Mouse (Mus musculus) testis, postnatal 10 days (tissue): ENCODE measurements around the gene Rundc1.
A peak's percentile ranks its signal among the peaks of the same experiment; 100 is the strongest.
"Not testable (repeated sequence)": the region's sequence is repeated elsewhere in the genome, so short reads cannot be mapped to it uniquely, and the experiment has no call there.

ENCODE experiments used
- DNase-seq: peaks from one replicate; pipeline ENCODE4 v3.0.0; 2021; ENCODE audit warnings: low spot score

Rundc1 gene

DNA sequence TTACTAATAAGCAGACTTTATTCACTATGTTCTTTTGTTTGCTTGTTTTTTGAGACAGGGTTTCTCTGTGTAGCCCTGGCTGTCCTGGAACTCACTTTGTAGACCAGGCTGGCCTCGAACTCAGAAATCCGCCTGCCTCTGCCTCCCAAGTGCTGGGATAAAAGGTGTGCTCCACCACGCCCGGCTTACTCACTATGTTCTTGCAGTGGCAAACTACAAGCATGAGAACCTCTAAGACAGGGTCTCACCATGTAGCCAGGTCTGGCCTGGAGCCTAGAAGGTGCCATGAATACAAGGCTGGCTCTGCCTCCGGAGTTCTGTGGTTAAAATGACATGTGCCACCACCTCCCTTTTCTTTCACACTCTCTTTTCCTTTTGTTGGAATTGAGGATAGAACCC lies 41.7 kb downstream of the Rundc1 start:
- not testable (repeated sequence) for DNase-seq

DNA sequence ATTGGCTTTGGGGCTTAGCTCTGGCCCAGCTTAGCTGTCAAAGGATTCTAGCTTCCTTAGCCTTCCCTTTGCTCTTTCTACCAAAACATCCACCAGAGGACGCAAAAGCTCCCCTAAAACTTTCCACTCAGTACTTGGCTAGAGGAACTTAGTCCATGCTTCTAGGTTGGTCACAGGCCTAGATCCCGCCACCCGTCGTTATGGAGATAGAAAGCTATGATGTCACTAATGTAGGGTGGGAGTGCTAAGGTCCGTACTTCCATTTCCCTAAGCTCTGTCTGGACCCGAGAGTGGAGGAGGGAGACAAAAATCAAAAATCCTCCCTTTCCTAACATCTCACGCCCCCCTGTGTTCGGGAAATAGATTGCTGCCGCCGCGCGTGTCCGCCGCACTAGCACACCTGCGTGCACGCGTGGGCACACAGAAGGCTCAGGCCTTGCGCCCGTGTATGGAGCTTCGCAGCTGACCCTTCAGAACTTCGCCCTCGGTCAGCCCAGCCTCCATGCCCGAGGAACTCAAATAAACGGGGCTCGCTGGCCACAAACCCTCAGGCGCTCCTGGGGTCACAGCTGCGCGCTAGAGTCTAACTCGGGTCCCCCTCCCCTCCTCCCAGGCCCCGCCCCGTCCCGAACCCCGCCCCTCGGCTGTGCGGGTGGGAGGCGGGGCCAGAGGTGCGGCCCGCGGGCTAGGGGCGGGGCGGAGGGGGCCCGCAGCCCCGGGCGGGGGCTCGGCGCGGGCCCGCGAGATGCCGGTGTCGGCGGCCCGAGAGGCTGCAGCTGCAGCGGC lies 42.8 kb downstream of the Rundc1 start:
- DNase-seq, result peak; percentile 88

DNA sequence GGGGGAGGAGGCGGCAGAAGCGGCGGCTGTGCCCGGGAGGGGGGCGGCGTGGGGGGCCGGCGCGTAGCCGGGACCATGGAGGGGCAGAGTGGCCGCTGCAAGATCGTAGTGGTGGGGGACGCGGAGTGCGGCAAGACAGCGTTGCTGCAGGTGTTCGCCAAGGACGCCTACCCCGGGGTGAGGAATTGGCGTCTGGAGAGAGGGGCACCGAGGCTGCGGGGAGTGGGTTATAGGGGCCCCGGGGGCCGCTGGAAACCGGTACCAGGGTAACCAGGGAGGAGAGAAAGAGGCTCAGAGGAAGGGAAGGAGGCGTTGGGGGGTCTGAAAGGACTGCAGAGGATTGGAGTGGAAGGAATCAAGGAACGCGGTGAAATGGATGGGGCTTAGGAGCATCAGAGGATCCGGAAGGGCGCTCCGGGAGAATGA lies 43.4 kb downstream of the Rundc1 start:
- DNase-seq, result no peak

DNA sequence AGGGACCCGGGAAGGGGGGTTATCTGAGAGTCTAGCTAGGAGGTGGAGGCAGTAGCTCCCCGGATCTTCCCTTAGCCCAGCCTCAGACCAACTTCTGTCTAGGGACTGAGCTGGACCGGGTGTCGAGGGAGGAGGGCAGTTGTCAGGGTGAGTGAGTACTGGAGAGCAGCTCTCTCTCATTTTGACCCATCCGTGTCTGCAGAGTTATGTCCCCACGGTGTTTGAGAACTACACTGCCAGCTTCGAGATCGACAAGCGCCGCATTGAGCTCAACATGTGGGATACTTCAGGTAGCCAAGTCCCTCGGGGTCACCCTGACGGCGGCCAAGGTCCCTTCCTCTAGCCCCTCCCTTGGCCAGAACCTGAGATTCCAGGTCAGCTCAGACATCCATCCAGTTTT lies 43.8 kb downstream of the Rundc1 start:
- no peak for DNase-seq

DNA sequence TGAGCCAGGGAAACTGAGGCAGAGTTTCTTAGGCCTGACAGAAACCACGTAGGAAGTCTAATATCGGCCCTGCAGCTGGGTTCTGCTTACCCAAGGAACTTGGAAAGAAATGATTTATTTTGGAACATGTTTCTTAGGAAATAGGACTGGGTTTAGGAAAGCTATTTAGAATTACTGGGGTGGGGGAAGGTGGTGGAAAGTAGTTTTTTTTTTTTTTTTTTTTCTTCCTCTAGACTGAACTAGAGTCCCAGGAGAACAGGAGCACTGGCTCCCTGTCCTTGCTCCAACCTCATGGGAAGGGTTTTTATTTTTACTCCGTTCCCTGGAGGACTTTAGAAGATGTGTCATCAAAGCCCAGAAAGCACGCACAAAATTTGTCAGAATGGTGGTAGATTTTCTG lies 44.3 kb downstream of the Rundc1 start:
- DNase-seq, result no peak

DNA sequence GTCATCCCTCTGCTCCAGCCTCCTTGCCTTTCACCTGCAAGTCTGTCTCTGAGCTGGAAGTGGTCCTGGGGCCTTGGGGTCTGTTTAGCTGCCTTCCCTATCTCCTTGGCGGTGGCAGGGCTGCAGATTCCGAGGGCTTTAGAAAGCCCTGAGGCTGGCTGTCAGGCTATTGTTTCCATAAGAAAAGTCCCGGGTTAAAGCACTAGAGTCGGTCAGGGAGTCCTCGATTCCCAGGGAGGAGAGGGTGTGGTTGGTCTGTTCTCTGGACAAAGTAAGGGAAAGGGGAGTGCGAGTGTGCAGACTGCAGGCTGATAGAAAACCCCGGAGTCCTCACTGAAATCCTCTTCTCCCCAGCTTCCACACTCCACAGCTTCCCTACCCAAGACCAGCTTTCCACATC lies 45.3 kb downstream of the Rundc1 start:
- no peak for DNase-seq

DNA sequence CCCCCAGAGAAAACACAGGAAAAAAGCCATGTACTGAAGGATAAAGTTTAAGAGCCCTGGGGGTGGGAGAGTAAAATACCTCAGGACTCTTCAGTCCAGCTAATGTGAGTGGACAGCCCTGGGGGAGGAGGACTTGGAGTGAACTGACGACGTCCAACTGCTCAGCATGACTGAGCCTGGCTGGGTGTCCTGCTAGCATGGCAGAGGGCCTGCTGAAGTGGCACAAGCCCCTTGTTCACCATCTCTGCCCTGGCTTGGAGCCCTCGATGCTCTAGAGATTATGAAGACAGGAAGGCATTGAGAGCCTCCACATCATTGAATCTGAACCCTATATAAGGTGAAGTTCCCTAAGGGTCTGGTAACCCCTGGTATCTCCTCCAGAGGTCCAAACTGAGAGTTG lies 47.0 kb downstream of the Rundc1 start:
- DNase-seq, result no peak

DNA sequence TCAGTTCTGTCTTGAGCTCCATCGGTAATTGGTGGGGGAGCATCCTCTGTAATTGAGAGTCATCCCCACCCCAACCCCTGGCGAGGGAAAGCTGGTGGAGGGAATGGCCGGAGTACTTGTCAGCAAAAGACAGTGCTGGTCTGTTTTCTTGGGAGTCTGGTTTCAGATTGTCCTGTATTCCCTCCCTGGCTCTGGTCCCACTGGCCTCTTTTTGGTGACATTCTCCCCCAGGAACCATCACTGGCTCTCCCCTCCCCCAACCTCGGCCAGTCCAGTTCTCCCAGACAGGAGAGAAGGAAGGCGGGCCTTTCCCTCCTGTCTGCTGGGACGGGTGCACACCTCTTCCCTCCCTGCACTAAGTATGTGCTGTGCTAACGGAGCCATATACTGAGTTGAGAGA lies 47.5 kb downstream of the Rundc1 start:
- DNase-seq, result peak; percentile 69

DNA sequence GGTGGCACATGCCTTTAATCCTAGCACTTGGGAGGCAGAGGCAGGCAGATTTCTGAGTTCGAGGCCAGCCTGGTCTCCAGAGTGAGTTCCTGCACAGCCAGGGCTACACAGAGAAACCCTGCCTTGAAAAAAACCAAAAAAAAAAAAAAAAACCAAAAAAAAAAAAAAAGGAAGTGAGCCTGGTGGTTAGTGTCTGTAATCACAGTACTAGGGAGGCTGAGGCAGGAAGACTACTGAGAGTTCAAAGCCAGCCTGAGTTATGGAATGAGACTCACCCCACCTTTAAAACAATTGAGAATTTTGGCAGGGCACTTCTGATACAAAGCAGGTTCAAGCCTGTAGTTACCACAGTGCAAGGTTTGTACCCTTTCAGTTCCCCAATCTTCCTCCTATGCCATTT lies 48.8 kb downstream of the Rundc1 start:
- DNase-seq, result not testable (repeated sequence)

DNA sequence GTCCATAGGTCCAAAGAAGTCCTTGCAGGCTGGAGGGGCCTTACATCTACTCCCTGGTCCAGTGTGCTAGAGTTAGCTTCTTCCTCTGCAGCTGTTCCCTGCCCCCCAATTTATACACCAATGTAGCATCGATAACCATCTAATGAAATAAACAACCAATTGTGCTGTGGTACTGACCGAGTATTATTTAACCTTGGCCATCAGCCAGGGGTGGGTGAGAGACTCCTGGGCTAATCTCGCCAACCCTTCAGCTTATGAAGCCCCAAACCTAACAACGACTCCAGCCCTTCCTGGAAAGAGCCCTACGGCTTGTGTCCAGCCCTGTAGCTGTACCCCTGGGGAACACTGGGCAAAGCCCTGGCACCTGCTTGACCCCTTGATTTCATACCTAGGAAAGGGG lies 49.4 kb downstream of the Rundc1 start:
- no peak for DNase-seq

DNA sequence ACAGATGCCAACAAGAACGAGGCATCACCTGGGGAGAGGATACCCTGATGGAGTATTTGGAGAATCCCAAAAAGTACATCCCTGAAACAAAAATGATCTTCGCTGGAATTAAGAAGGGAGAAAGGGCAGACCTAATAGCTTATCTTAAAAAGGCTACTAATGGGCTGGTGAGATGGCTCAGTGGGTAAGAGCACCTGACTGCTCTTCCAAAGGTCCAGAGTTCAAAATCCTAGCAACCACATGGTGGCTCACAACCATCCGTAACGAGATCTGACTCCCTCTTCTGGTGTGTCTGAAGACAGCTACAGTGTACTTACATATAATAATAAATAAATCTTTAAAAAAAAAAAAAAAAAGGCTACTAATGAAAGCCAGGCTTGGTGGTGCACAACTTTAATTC lies 51.5 kb downstream of the Rundc1 start:
- DNase-seq, result not testable (repeated sequence)

DNA sequence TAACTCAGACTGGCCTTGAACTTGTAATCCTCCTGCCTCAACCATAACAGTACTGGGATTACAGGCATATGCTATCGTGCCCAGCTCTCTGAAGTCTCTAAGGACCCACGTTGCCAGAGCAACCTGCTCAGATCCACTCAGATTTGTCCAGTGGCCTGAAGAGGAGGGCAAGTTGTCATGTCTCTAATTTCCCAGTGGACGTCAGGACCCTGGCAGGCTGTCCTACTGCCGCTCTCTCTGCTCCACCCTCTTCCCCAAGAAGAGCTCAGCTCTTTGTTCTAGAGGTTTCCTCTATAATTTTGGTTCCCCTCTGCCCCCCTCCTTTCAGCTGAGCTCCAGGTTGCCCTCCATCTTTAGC lies 52.3 kb downstream of the Rundc1 start:
- no peak for DNase-seq

DNA sequence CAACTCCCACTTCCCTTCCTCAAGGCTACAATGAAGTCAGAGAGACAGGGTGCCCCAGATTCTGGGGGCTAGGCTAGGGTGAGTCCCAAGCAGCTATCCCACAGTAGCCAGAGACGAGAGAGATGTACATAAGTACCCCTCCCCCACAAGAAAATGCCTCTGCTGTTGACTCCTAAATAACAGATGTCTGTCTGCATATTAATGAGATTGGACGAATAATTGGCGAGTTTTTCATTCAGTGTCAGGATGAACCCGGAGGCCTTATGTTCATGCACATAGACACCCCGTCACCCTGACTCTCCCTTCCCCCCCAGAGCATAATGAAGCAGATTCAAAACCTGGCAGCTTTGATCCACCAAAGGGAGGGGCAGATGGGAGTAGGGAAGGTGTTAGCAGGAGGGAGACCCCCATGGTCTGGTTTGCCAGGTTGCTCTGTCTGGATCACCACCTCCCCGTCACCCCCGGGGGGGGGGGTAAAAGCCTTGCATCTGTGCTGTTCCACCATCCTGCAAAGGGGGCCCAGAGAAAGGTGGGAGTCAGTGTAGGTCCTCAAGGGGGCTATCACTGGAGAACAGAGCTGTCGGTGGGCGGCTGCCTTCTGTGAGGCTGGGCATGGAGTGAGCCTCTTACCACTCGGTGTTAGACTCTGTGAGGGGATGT lies 52.8 kb downstream of the Rundc1 start:
- DNase-seq, result no peak

DNA sequence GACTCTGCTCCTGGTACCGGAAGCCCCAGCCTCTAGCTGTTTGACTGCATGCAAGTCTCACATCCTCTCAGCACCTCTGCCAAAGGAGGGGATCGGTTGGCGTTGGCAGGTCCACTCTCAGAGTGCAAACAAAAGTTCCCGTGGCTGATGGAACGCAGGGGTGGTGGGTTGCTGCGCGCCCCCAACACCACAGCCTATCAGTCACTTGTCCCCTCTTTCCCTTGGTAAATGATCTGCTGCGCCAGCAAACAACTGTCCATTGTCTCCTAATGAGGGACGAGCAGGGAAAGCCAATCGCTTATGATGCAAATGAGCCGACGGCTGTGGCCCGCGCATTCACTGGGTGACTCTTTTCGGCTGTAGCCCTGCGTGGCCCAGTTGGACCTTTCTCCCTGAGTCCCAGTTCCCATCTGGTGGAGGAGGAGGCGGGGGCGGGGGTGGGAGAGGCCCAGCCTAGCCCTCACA lies 54.3 kb downstream of the Rundc1 start:
- DNase-seq, result no peak

DNA sequence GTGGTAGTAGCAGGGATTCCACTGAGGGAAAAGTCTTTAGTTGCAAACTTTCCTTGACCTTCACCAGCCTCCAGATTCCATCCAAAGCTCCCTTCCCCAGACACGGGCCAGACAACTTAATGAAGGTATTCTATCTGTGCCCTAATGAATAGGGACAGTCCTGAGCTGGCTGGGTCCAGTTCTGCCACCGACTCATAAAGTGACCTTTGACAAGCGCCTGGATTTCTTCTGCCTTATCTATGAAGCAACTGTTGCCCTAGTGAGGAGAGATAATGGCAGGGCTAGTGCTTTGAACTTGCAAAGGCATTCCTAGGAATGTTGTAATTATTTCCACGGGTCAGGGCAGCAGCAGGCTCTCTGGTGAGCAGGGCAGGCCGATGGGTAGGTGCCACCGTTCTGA lies 56.0 kb downstream of the Rundc1 start:
- no peak for DNase-seq

DNA sequence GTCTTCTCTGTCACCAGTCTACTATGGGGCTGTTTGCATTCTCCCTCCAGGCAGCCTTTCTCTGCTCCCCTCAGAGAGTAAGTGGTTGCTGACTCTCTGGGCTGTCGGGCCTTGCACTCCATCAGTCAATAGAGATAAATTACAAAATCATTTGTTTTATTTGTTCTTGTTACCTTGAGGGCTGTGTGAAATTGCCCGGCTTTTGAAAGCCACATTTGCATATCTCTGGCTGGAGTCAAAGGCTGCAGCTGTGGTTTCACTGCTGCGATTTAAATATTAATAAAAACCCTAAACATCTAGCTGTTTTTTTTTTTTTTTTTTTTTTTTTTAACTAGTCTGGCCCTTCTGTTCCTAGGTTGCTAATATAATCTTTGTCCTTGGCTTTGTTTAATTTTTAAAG lies 58.9 kb downstream of the Rundc1 start:
- no peak for DNase-seq

DNA sequence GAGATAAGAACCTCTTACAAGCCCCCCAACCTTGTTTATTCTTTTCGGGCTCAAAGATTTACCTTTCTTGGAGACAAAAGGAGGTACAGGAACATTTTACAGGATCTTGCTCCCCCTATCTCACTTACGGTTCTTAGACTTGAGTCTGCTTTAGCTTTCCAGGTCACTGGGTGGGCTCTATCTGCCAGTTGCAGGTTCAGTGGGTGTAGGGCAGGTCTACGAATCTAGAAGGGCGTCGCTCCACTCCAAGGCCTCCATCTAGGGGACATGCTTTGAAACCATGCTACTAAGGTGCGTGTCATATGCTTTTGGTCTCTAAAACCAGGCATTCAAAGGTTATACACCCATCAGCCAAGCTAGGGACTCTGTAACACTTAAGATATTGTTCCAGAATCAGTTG lies 59.4 kb downstream of the Rundc1 start:
- DNase-seq, result no peak

DNA sequence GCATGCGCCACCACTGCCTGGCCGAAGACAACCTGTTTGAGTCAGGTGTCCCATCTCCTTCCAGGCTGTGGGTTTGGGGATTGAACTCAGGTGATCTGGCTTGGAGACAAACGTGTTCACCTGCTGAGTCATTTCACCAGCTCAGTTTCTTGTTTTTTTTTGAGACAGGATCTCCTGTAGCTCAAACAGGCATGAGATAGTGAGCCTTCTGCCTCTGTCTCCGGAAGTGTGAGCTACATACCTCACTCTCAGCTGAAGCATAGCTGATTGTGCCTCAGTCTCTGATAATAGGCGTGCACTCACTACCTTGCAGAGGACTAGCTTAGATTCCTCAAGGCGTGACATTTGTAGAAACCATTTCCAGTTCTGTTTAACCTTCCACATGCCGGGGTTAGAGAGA lies 59.9 kb downstream of the Rundc1 start:
- DNase-seq, result no peak
